Comparison of ENCODE assay signal across 8 mouse cellular contexts in the genomic region with DNA sequence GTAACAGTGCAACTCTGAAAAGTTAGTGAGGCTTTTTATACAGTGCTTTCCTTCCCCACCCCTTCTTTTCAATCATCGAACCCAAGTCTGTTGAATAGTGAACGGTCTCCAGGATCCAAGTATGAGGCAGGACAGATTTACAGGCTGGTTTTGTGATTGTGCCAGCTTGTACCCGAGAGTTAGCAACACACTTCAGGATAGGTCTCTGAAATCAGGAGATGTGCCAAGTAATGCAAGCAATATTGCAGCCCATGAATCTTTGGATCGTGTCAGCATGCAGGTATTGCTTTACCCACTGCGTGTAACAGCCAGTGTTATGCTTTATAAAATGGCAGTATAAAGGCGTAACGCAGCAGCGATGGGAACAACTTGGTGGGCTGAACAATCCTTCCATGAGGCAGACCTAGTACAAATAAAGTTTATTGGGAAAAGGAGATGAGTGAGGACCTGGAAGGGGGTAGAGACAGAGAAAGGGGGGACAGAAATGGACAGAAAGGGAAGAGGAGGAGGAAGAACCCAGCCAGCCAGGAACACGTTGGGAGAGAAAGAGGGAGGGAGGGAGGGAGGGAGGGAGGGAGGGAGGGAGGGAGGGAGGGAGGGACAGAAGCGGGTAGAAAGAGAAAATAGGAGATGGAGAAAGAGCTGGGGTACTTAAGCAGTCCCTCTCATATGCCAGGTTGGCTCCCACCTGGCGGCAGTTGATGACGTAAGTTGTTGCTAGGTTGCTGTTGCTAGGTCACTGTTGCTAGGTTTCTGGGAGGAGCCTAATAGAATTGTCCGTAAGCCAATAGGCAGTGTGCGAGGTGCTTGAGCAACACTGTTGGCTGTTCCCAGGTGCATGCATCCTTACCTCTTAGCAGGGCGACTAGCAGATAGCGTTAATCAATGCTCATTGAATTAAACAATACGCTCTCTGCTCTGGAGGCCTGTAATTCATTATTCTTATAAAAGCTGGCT. TPM values are rescaled to one million over a fixed set of nuclear protein-coding genes. Genes with fewer than 3 reads are reported as not detected.
DNase-seq lines count a peak whose midpoint lies in the region; ATAC-seq lines count a peak whose summit lies in the region.
"Had no signal": no experiment of that assay in that cellular context is flagged by ENCODE, and none has a peak within 500 bp of the region (broad histone marks: within the 10 kb centered on the region; RNA-seq: fewer than 3 reads in every experiment).

No protein-coding gene starts in this region.

- peak; percentile 92 for ATAC-seq in hindbrain, embryonic 12.5 days (ENCODE audit: low FRiP score)
- peak; percentile 92 for ATAC-seq in neural tube, embryonic 12.5 days (ENCODE audit: low FRiP score, low read depth)
- no peak for ATAC-seq in monocyte, adult 5-6 weeks (replicated peaks; ENCODE audit: insufficient number of reproducible peaks, low FRiP score, low TSS enrichment, poor library complexity, severe bottlenecking)

- peak overlapping the region; percentile 33 for H3K4me2 ChIP-seq in hindbrain, embryonic 12.5 days (replicated peaks)
- H3K4me2 ChIP-seq in neural tube, embryonic 12.5 days (replicated peaks), result peak overlapping the region; percentile 42

- no peak overlapping the region for H3K9ac ChIP-seq in hindbrain, embryonic 12.5 days
- H3K9ac ChIP-seq in neural tube, embryonic 12.5 days, result no peak overlapping the region

- peak; percentile 95 for DNase-seq in brain, adult 2 months (ENCODE audit: low read depth, low spot score)
- peak; percentile 38 to 50 for DNase-seq in cerebellum, postnatal 4 days (ENCODE audit: low spot score in 2 of 2)
- DNase-seq in left cerebral cortex, postnatal 10 days (ENCODE audit: extremely low spot score in 1 of 2, low spot score in 2 of 2), result peak; percentile 60 to 78
- DNase-seq in ovary, postnatal 36 days (ENCODE audit: low spot score), result no peak

- H3K27ac ChIP-seq in hindbrain, embryonic 12.5 days, result peak overlapping the region; percentile 48; the same call in 1 of the 2 replicates
- peak overlapping the region; percentile 4; the same call in 1 of the 2 replicates for H3K27ac ChIP-seq in neural tube, embryonic 12.5 days

- no peak overlapping the region for H3K4me3 ChIP-seq in hindbrain, embryonic 12.5 days
- H3K4me3 ChIP-seq in neural tube, embryonic 12.5 days, result no peak overlapping the region
- H3K4me3 ChIP-seq: megakaryocyte, embryonic 14.5 days had no signal

- intact Hi-C loops in left cerebral cortex, postnatal 10 days (cut with DNase I), result no loop called here

- H3K36me3 ChIP-seq in hindbrain, embryonic 12.5 days, result no peaks in the 10 kb centered on the region
- no peaks in the 10 kb centered on the region for H3K36me3 ChIP-seq in neural tube, embryonic 12.5 days

- peaks cover 27% of the 10 kb centered on the region for H3K4me1 ChIP-seq in hindbrain, embryonic 12.5 days
- peaks cover 36% of the 10 kb centered on the region for H3K4me1 ChIP-seq in neural tube, embryonic 12.5 days
- H3K4me1 ChIP-seq: megakaryocyte, embryonic 14.5 days had no signal

- no peaks in the 10 kb centered on the region for H3K27me3 ChIP-seq in hindbrain, embryonic 12.5 days
- H3K27me3 ChIP-seq in neural tube, embryonic 12.5 days (replicated peaks), result no peaks in the 10 kb centered on the region

- WGBS in hindbrain, embryonic 12.5 days, result 57% methylated on average over 15 of the region's 17 CpGs
- 46% methylated on average over 16 of the region's 17 CpGs for WGBS in neural tube, embryonic 12.5 days

- no peaks in the 10 kb centered on the region for H3K9me3 ChIP-seq in hindbrain, embryonic 12.5 days (replicated peaks)
- no peaks in the 10 kb centered on the region for H3K9me3 ChIP-seq in neural tube, embryonic 12.5 days
- H3K9me3 ChIP-seq: megakaryocyte, embryonic 14.5 days had no signal

RNA-seq across cellular contexts. Expression of a gene that starts 22.1 kb away (rescaled TPM):
- polyA plus RNA-seq in hindbrain, embryonic 12.5 days (2016; fragmentation: Nextera tagmentation; extraction: Ambion mirVana), result 5.4 and 5.6 TPM in 2 replicates
- 1 to 10 TPM; 1.3 to 1.4 TPM for total RNA-seq in left cerebral cortex, postnatal 10 days (2021)
- polyA plus RNA-seq in neural tube, embryonic 12.5 days (2016; fragmentation: Nextera tagmentation; extraction: Ambion mirVana), result 7.7 and 10.3 TPM in 2 replicates
- total RNA-seq in monocyte, adult 5-6 weeks (2017), result not detected in 3 replicates
